Mouse (Mus musculus): ENCODE measurements around the gene Rps6ka4.

Gene Rps6ka4

DNA sequence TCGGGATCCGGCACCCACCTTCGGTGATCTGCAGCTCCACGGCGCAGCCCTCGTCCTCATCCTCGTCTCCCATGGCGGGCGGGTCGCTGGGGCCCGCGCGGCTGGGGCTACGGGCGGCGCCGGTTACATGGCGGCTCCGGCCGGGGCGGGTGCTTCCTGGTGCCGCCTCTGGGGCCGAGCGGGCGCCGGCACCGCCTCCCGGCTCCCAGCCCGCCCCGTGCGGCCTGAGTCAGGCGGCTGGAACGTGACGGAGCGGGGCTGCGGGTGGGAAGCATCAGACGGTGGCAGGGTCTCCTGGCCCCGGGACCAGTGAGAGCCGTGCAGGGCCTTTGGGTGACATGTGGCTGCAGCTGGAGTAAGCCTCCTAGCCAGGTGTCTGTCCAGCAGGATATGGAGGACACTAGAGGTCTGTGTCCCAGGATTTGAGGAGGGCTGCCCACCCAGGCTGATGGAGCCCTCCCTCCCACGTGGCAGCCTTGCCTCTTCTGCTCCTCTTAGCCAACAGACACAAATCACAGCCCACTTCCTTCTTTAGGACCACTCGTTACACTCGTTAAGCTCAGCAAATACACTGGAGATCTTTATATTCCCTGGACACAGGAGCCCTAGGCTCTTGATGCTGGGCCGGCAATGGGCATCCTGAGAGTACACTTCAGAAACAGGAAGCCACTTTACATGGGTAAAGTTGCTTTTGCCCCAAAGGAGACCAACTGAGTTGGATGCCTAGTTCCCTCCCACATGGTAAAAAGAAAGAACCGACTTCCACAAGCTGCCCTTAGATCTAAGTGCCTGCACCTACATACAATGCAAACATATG is at the start of gene Rps6ka4:
Gene Rps6ka4, minus strand, starts transcription at position 162 of the 817 bp plus-strand sequence.
- peak; percentile 81 for DNase-seq

DNA sequence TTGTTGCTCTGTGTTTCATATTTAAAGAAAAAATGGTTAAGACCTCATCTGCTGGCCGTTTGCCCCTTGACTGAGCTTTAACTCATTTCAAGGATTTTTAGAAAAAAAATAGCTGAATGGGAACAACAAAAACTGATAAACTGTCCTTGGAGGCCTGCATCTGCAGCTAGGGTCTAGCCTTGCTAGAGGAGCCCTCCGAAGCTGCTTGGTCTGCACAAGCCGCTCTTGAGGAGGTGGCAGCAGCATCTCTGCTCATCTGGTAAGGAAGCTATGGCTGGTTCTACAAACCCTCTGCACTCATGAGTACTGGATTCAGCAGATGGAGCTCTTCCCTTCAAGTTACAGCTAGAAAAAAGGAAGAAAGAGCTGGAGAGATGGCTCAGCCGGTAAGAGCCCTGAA is 37.5 kb upstream of the Rps6ka4 start:
- no peak for DNase-seq

DNA sequence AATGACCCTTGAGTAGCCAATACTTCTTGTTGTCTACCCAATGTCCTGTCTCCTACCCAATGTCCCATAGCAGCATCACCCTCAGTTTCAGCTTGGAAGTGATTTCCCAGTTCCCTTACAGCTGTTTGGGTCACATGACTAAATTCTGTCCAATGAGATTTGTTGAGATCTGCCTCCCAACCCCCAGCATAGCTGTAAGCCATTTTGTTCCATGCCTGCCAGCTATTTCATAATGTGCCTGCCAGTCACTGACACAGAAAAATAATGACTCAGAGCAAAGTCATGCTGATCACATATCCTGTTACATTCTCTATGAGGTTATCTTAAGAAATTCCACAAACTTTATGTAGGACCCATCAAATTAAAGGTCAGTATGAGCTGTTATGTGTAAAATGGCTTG is 36.4 kb upstream of the Rps6ka4 start:
- no peak for DNase-seq

DNA sequence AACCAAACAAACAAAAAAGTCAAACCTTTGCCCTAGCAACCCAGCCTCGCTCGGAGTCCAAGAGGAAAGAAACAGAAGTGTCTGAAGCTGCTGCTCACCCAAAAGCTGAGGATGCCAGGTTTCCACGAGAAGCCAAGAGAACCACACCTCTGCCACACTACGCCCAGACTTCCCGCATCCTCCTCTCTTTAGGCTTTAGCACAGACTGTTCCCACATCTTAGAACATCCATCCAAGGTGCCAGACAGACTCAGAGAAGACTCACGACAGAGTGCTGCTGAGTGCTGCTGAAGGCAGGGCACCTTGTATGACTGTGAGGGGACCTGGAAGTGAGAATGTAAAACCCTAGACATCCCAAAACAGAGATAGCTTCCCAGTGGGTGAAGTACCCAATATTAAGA is 35.4 kb upstream of the Rps6ka4 start:
- no peak for DNase-seq

DNA sequence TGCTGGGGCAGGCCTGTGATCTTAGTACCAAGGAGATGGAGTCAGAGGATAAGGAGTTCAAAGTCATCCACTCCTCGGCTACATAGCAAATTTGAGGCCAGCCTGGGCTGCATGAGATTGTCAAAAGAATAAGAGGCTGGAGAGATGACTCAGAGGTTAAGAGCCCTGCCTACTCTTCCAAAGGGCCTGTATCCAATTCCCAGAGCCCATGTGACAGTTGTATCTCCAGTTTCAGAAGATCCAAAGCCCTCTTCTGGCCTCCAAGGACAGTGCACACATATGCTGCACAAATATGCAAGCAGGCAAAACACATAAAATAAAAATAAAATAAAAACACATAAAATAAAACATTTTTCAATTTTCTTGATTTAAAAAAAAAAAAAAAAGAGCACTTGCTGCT is 33.8 kb upstream of the Rps6ka4 start:
- no peak for DNase-seq

DNA sequence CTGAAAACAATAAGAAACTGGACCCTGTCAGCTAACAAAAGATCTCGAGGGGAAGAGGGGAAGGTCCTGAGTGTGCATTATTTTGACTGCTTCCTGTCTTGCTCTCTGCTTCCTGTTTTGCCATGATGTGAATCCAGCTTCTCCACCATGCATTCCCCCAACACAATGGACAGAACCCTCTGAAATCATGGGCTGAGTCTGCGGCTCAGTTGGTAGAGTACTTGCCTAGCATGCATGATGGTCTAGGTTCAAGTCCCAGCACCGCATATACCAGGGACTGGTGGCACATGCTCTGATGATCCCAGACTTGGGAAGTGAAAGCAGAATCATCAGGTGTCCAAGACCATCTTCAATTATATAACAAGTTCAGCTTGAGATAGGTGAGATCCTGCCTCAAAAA is 32.3 kb upstream of the Rps6ka4 start:
- DNase-seq = no peak

DNA sequence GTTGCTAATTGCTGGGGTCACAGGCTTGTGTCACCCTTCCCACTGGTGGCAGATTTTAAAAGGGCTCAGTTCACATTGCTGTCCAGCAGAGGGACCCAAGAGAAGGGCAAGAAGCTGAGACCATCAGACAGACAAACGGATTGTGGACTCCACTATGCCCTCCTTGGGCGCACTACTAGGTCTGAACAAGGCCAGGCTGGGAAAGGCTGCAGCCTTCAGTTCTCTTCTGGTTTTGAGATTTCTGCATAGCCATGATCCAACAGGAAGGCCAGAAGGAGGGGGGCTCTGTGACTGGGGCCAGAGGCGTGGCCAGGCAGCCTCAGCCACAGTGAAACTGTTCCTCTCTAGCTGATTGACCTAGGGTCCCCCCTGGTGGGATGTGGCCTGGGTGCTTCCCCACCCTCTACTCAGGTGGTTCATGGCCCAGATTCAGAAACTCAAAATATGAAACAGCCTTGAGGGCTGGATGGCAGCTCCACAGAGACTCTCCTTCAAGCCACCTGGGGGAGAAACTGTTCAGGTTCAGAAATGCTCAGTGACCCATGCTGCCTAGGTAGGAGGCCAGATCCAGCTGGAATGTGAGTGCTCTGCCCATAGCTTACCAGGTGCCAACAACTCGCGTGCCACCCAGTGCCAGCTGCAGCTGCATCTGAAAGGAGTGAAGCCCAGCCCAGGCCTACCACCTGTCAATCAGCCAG is 31.3 kb upstream of the Rps6ka4 start:
- DNase-seq = no peak

DNA sequence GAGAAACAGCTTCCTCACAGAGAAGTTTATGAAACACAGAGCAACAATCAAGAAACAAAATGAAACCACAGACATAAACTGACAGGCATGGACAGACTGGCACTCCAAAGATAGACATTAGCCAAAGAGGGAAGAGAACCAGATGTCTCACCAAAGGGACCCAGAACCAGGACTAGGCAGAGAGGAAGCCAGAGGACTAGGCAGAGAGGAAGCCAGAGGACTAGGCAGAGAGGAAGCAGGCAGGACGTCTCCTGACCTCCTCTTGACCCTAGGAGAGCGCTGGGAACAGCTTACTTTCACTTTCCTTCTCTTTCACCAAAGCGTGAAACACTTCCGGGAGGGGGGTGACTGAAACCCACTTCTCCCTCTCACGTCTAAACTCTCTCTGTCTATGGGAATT is 28.9 kb upstream of the Rps6ka4 start:
- DNase-seq = no peak

DNA sequence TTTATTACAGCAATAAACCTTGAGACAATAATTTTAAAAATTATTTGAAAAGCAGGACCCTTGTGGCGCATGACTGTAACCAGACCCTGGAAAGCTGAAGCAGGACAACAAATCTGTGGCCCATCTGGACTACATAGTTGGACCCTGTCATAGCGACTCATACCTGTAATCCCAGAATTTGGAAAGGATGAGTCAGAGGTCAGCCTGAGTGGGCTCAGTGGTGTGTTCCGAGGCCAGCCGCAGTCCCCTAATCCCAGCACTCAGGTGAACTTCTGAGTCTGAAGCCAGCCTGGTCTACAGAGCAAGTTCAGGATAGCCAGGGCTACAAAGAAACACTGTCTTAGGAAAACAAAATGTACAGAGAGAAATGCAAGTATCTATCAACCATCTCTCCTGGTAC is 21.0 kb upstream of the Rps6ka4 start:
- DNase-seq = no peak

DNA sequence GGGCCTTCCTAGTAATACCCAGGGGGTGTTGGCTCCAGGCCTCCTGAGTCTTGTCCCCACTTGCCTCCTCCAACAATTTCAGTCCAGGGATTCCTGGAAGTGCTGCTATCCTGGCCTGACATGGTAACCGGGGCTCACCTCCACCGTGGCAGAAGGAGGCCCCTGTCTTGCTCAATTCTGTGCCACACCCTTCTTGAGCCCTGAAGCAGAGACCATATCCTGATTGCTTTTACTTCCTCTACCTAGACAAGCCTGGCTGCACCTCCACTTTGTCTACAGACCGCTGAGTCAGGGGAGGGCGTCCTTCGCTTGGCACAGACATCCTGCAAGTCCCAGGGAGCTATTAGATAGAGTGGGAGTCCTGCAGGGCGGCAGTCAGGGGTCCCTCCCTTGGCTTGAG is 20.3 kb upstream of the Rps6ka4 start:
- DNase-seq = no peak

DNA sequence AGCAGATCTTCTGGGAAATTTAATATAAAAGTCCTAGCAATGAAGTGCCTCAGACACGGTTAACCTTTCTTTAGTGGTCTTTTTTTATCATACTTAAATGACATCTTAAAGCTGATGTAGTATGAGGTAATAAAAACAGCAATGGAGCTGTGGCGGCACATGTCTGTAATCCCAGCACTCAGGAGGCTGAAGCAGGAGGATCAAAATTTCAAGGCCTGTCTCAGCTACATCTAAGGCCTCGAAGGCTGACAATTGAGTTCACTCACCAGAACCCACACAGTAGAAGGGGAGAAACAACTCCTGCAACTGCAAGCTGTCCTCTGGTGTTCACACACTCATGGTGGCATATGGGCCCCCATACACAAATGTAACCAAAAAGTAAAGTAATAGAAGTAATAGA is 19.5 kb upstream of the Rps6ka4 start:
- DNase-seq = no peak

DNA sequence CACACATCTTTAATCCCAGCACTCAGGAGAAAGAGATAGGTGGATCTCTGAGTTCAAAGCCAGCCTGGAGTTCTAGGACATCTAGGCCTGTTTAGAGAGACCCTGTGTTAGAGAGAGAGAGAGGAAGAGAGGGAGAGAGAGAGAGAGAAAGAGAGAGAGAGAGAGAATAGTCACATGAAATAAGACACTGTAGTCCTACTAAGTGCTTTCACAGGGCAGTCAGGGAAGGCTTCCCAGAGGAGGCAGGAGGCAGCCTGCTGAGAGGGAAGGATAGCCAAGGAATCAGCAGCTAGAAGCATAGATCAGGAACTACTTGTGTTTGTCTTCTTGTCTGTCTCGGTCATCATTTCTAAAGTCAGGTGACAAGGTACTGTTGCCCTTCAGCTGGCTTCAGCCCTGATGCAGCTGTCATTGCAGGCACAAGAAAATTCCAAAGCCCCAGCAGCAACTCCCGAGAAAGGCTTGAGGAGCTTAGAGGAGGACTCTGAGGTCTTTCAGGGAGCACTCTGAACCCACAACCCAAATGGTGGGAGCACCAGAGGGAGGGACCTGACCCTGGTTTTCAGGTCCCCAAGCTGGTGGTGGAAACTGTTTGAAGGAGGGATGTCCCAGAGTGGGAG is 18.7 kb upstream of the Rps6ka4 start:
- no peak for DNase-seq

DNA sequence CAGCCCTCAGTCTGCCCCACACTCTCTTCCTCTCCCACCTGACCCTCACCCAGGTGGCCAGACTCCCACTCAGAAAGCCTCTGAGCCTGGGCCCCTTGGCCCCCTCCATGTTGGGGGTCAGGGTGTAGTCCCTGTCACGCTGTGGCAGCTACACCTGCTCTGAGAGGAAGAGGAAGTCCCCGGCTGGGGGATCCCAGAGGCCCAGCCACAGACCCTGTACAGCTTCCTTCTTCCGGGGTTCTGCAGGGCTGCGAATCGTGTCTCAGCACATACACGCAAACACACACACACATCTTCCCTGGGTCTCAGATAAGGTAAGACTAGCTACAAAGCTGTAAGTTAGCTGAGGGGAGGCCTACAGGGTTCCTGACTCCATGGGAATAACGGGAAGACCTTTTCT is 17.6 kb upstream of the Rps6ka4 start, which contains the start of gene Ccdc88b:
Gene Ccdc88b, minus strand, starts transcription at position 181 of the 400 bp plus-strand sequence.
- DNase-seq = no peak

DNA sequence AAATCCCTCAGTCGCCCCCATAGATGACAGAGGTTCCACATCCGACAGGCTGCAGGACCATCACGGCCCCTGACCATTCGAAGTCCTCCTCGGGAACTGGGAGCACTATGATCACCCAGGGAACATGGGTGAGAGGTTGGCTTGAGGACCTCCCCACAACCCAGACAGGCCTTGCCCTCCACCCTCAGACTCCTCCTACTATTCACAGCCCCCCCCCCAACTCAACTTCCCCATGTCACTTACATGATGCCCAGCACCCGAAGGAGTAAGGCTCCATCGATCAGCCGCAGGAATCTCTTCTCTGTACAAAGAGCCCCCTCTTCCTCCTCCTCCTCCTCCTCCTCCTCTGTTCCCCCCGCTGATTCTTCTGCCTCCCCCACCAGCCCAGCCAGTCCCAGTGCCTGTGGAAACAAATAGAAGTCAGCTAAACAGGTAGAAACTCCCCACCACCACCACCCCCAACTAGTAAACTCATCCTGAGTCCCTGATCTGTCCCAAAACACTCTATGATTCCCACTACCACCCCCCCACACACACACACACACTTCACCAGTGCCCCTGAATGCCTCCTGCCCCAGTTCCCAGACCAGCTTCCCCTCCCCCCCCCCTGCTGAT is 17.1 kb upstream of the Rps6ka4 start:
- DNase-seq = no peak

DNA sequence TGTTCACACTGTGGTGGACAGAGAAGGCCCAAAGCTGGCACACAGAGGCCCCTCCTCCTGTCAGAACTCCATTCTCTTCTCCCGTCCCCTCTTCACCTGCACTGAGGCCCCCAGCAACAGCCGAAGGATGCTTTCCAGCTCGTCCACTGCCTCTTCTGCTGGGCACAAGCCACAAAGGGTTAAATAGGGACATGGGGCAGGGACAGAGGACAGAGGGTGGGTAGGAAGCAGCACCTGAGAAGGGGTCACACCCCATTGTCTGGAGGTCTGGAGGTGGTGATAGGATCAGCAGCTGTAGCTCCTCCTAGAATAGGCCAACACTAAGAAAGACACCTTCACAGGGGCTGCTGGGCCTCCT is 16.5 kb upstream of the Rps6ka4 start:
- no peak for DNase-seq

DNA sequence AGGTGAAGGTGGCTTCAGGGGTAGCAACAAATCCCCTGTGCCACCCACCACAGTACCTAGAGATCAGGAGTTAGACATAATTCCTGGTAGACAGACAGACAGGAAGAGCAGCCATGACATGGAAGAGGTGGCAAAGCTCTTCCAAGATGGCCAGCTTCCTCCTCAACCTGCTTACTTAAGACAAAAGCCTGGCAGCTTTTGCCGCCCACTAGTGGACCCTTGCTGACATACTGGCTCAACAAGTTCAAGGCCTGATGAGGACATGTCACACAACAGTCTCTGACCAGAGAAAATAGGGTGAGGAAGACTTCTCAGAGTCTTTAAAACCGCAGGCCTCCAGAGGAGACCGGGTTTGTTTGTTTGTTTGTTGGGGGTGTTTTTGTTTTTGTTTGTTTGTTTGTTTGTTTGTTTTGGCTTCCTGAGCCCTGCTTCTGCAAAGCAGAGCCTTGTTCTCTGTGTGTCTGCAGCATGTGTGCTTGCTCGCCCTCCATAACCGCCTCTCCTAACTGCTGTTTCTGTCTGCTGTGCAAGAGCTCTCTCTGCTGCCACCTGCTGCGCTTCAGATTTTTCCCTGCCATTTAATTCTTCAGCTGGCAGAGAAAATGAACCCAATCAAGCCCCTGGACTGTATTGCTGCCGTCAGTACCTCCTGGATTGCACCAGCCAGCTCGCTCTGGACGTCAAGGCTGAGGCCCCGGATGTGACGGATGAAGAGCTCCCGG is 16.0 kb upstream of the Rps6ka4 start:
- no peak for DNase-seq

DNA sequence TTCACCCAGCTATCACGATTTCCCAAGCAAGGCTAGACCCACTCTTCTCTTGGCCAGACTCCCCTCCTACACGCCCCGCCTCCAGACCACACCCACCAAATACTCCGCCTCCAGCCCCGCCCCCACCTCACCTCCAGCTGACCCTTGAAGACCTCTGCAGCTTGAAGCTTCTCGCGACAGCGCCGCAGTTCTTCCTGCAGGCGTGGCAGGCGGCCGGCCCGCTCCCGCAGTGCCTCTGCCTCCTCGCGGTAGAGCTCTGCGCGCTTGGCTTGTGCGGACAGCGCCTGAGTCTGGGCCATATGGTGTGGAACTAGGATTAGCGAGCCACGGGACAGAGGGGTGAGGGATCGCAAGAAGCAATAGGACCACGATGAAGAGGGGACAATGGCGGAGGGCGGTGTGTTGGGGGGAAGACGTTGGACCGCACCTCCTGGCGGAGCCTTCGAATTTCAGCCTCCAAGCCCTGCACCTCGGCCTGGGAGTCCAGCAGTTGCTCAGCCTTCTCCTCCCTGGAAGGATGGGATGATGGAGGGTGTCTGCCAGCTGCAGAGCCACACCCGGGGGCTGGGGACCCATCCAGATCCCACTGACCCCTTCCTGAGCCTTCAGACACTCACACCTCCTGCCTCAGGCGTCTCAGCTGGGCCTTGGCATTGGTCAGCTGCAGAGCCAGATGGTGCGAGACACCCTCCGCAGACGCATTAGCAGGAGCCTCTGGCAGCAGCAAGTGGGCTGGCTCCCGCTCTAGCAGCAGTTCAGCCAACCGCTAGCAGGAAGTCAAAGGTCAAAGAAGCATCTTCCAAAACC is 15.0 kb upstream of the Rps6ka4 start:
- no peak for DNase-seq

DNA sequence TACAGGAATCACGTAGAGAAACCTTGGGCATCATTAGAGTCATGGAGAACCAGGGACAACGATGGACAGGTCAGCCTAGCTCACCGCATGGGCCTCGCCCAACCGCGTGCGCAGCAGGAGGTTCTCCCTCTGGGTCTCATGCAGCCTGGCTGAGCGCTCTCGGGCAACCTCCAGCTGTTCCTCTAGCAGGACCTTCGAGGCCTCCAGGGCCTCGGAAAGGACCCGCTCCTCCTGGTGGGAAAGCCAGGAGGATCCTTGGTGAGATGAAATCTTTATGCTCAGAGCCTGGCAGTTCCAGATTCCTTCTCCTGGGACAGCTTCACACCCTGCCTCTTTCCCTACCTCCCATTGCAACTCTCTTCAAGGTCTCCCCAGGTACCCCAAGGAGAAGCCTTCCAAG is 14.2 kb upstream of the Rps6ka4 start:
- no peak for DNase-seq

DNA sequence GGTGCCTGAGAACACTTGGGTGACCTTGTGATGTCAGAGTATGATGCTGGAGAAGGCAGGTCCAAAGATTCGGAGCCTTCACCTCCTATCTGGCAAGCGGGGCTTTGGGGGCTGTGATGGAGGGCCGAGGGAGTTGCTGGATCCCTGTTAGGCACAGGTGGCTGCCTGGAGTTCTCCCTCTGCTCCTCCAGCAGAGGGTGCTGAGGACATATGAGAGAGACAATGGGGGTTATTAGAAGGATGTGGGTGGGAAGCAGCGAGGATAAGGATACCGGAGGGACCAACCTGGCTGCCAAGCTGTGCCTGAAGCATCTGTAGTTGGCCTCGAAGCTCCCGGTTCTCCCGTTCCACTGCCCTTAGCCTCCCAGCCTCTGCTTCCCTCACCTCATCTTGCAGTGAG is 13.5 kb upstream of the Rps6ka4 start:
- DNase-seq = no peak

DNA sequence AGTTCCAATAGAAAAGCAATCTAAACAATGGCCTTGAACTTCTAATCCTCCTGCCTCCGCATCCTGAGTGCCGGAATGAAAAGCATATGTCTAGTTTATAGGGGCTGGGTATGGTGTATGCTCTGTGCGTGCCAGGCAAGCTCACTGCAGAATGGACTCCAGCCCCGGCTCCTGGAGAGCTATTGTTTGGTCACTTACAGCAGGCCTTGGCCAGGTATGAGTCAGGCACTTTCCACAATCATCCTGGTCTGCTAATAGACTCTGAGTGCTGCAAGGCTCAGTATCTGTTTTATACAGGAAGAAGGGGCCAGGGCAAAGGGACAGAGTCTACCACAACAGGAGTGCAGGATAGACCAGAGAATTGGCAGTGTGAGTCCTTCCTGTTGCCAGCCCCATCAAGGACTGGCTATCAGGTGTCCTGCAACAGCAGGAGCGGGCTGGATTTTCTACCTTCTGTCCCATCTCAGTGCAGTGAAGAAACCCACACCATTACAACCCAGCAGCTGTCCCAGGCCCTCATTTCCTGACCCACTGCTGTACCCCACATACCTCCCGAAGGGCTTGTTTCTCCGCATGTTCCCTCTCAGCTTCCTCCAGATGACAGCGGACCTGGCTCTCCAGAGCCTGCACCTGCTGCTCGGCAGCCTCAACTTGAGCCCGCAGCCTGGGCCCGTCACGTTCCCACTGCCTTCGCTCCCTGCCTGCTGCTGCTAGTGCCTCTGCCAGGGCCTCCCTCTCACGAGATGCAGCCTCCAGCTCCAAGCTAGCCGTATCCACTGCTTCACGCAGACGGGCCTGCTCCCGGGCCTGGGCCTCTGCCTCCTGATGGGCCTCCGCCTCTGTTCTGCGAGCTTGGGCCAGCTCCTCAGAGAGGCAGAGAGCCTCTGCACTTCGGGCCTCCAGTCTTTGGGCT is 12.2 kb upstream of the Rps6ka4 start:
- DNase-seq = no peak

DNA sequence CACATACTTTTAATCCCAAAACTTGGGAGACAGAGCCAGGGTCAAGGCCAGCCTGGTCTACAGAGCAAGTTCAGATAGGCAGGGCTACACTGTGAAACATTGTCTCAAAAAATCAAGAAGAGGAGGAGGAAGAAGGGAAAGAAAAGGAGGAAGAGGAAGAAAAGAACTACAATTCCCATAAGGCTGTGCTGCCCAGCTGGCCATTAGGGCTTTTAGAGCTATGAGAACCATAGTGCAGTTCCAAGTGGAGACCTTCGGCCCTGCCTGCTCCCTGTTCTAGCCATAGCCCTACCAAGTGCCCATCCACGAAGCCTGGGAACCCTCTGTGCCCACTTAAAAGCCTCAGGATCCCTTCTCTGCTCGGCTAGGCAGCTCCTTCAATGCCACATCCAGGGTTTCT is 11.1 kb upstream of the Rps6ka4 start:
- DNase-seq = no peak
